Mouse (Mus musculus) E14TG2a.4 (cell line): ENCODE results near the gene Zfp553.

Experiments used
- CTCF ChIP-seq: conservative IDR thresholded peaks from 2 replicates; pipeline ENCODE4 v1.5.1; 2014; ENCODE audit warnings: low read length
- NANOG ChIP-seq: IDR thresholded peaks from 2 replicates; pipeline ENCODE4 v1.6.1; 2014; ENCODE audit warnings: borderline replicate concordance, low read length, mixed read lengths
- POU5F1 ChIP-seq: IDR thresholded peaks from 2 replicates; pipeline ENCODE4 v1.6.1; 2014; ENCODE audit warnings: low read length, borderline replicate concordance

GRCm38 (mm10) chr7:127255008-127255407, 22.1 kb downstream of the Zfp553 start:
- TF ChIP-seq CTCF: no peak
- no peak for TF ChIP-seq NANOG
- no peak for TF ChIP-seq POU5F1
